Mouse (Mus musculus) liver, adult 2 months (tissue): ENCODE measurements at regions not wholly inside any gene's neighbourhood (a gene's known extent, or its start where the extent isn't known, plus 50 kb on each side); places are given as distances from the start of the nearest gene placed in this dataset.

Experiments
- CTCF ChIP-seq: fragments of 200-500 bp; IDR thresholded peaks from 2 replicates; pipeline ENCODE4 v1.5.1; 2011; ENCODE audit warnings: low read depth, low read length, control low read depth
- POLR2A ChIP-seq: fragments of 200-500 bp; IDR thresholded peaks from 2 replicates; pipeline ENCODE4 v1.6.1; 2011; ENCODE audit warnings: low read length, control low read depth; ENCODE audit not compliant: insufficient read depth; ENCODE audit errors: extremely low read depth

DNA sequence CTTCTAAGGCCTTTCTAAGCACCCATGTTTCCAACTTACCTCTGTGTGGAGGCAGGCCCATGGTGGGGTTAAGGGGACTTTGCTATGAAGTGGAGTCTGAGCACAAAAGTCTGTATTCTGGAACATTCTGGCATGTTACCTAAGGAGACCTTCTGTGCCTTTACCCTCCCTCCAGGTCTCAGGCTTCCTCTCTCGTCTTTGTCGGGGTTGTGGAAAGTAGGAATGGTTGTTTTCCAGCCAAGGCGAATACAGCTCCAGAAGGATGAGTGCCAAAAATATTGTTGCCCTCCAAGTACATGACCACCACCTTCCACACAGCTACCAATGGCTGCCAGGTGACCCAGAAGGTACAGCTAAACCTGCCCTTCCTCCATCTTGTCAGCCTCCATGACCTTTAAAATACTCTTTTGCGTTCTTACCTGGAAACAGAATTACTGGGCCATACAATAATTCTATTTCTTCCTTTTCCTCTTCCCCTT, 51.8 kb upstream of the Smndc1 start:
- TF ChIP-seq POLR2A, result no peak
- no peak for TF ChIP-seq CTCF
